Mouse (Mus musculus) layer of hippocampus, adult 2 months (tissue): ENCODE results near the gene Acod1. TPM values are rescaled to one million over a fixed set of nuclear protein-coding genes. Genes with fewer than 3 reads are reported as not detected.

Source experiments
- DNase-seq, 2 experiments: peaks; one replicate each; pipeline ENCODE4 v3.0.0; 2022; ENCODE audit warnings: low spot score in 2 of 2
- H3K27ac ChIP-seq: fragments of 200-600 bp; 2 replicates; pipeline ENCODE4 v1.8.1; 2022
- H3K4me3 ChIP-seq: fragments of 200-600 bp; 2 replicates; pipeline ENCODE4 v1.8.1; 2022; ENCODE audit warnings: mild to moderate bottlenecking
- CTCF ChIP-seq: fragments of 200-600 bp; conservative IDR thresholded peaks from 2 replicates; pipeline ENCODE4 v1.8.1; 2022; ENCODE audit warnings: antibody characterized with exemption, mild to moderate bottlenecking, moderate library complexity
- total RNA-seq, 2 experiments: library from RNA; stranded (reverse); gene quantifications; 2 replicates each; pipeline ENCODE4 v1.2.3; 2021

Acod1 gene
- total RNA-seq, 2 experiments from 2014 or later = not detected

- DNase-seq = no peak
- no peak for TF ChIP-seq CTCF
- Histone ChIP-seq H3K27ac (peak overlapping the region; percentile 57; the same call in 1 of the 2 replicates), H3K4me3 (no peak overlapping the region)
Measured at GRCm38 (mm10) chr14:103078006-103078912, 31.5 kb downstream of the Acod1 start.

DNA sequence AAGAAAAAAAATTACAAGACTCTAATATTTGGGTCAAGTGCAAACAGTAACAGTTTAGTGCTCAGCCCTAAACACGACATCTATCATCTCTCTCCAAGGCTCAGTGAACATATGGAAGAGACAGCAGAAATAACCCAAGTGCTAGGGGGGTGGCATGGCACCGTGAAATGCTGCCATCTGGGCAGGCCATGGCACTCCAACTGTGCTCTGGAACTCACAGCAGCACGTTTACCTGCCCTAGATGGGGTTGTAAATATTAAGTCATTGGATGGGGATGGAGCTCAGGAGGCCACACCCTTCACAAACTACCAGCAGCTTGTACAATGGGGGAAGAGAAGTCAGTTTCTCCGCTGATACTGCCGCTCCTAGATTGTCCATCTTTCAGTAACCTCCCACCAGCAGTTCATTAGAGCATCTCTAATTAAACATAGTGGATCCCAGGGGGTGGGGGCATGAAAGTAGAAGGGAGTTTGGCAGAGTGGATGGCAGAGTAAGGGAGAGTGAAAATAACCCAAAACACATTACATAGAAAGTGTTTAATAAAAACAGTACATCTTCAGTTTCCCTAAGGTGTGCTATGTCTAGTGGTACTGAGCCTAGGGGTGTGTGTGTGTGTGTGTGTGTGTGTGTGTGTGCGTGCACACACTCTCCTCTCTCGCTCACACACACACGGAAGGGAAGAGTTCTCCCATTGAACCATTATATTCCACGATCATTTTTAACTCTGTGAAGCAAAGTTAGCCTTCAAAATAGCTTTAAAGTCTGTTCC is 32.6 kb downstream of the Acod1 start:
- Histone ChIP-seq H3K4me3 (no peak overlapping the region), H3K27ac (peak overlapping the region; percentile 10; the same call in 1 of the 2 replicates)
- TF ChIP-seq CTCF = no peak
- DNase-seq = no peak

DNA sequence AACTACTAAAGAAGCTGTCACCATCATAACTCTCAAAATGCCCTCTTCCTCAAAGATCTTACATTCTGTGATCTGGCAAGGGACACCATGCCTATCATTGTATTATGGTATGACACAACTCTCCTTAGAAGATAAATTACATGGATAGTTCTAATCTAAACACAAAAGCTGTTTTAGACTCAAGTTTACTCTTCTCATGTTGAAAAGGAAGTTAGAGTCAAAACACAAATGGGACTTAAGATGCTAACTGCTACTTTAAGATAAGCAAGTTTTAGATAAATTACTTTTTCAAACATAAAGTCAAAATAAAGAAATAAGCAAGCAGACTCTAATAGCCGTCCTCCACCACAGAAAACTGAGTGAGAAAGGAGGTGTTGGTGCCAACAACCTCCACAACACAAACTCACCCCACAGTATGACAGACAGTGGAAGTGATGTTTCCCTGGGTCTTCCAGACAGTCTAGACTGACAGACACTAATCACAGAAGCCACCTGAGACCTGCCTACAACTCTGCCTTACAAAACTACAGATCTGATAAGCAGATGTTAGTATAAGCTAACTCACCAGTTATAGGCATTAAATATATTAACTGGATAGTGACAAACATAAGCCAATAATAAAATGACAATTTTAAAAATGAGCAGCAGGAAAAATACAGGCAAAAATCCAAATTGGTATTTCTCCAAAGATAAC is 39.2 kb downstream of the Acod1 start:
- TF ChIP-seq CTCF = no peak
- no peak for DNase-seq
- H3K27ac ChIP-seq = no peak overlapping the region
- no peak overlapping the region for H3K4me3 ChIP-seq

DNA sequence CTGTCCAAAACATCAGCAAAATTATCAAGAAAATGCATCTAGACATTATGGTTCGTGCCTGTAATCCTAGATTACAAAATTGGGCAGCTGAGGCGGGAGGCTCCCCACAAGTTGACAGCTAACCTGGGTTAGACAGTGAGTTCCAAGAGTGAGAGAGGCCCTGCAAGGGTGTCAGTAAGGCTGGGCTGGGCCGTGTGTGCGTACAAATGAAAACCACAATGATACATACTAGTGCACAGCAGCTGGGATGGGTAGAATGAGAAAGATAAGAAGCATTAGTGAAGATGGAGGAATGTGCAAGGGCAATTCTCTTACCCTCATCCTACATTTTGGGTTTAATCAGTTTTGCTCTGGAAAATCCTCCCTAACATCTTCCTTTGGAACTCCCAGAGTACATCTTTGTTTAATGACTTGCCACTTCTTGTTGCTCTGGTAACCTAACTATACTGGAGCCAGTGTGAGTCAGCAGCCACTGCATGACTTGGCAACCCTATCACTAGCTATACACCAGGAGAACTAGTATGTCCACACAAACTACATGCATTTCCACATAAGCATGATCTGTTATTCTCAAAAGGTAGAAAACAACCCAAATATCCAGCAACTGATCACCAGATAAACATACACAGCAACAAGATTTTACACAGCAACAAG is 40.0 kb downstream of the Acod1 start:
- H3K4me3 ChIP-seq = no peak overlapping the region
- H3K27ac ChIP-seq = no peak overlapping the region; the same call in 1 of the 2 replicates
- DNase-seq = no peak
- TF ChIP-seq CTCF = no peak

- no peak for DNase-seq
- TF ChIP-seq CTCF = no peak
- H3K27ac ChIP-seq = no peak overlapping the region
- no peak overlapping the region for H3K4me3 ChIP-seq
Measured at GRCm38 (mm10) chr14:103087846-103088245, 41.1 kb downstream of the Acod1 start.

DNA sequence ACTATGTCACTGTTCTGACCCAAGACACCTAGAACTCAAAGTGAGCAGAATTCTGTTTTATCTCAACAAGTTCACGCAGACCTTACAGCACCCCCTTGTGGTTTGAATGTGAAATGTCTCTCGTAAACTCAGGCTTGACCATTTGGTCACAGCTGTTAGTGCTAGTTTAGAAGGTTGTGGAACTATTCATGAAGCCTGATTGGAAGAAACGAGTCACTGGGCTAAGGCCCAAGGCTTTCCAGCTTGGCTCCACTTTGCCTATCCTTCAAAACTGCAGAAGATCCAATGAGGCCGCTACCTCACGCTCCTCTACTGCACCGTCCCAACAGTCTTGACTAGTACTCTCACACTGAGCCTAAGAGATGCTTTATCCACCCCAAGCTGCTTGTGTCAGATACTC is 41.8 kb downstream of the Acod1 start:
- Histone ChIP-seq H3K27ac (no peak overlapping the region), H3K4me3 (no peak overlapping the region)
- TF ChIP-seq CTCF = peak; percentile 94
- peak; percentile 46 to 60 for DNase-seq

DNA sequence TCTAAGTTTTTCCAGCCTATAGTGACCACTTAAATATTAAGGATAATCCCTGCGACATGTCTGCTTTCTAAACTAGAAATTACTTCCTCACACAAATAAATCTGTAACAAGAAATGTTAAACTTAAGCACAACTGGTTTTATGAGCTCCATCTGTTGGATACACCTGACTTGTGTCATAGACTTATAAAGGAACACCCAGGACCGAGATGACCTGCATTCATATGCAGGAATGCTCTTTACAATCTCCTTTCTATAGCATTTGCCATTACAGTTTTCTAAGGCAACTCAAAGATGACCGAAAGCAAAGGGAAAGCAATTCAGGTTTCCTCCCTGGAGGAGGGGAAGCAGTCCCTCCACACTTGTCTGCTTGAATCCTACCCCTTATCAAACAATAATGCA is 46.5 kb downstream of the Acod1 start:
- H3K27ac ChIP-seq = no peak overlapping the region
- TF ChIP-seq CTCF = no peak
- DNase-seq = no peak
- no peak overlapping the region for H3K4me3 ChIP-seq

- Histone ChIP-seq H3K27ac (no peak overlapping the region), H3K4me3 (no peak overlapping the region)
- no peak for TF ChIP-seq CTCF
- no peak for DNase-seq
Measured at GRCm38 (mm10) chr14:103093670-103094069, 46.9 kb downstream of the Acod1 start.

GRCm38 (mm10) chr14:103095036-103095435 is 48.3 kb downstream of the Acod1 start:
- DNase-seq = no peak
- TF ChIP-seq CTCF = no peak
- Histone ChIP-seq H3K27ac (no peak overlapping the region), H3K4me3 (no peak overlapping the region)

- no peak for TF ChIP-seq CTCF
- no peak for DNase-seq
- no peak overlapping the region for H3K27ac ChIP-seq
- no peak overlapping the region for H3K4me3 ChIP-seq
Measured at GRCm38 (mm10) chr14:103095826-103096225, 49.0 kb downstream of the Acod1 start.

GRCm38 (mm10) chr14:103096621-103097020 is 49.8 kb downstream of the Acod1 start:
- no peak for DNase-seq
- Histone ChIP-seq H3K27ac (no peak overlapping the region; the same call in 1 of the 2 replicates), H3K4me3 (peak overlapping the region; percentile 83; the same call in 1 of the 2 replicates)
- TF ChIP-seq CTCF = no peak

DNA sequence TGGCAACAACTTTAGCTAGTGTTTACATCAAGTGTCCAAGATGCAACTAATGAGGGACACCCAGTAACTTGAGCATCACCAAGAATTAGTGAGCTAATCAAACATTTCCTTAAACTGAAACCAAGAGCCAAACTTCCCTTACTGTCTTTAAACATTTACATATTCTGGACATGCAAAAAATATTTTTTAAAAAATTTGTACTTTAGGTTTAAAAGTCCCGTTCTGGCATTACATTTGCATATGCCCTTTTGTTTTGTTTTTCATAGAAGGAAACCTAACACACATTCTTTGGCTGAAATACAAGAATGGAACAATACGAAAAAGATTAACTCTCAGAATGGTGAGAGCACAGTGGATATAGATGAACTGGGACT is 51.4 kb downstream of the Acod1 start:
- no peak for DNase-seq
- no peak for TF ChIP-seq CTCF
- peak overlapping the region; percentile 83 for H3K4me3 ChIP-seq
- H3K27ac ChIP-seq = peak overlapping the region; percentile 100
